Mouse (Mus musculus): ENCODE measurements at regions not wholly inside any gene's neighbourhood (a gene's known extent, or its start where the extent isn't known, plus 50 kb on each side); places are given as distances from the start of the nearest gene placed in this dataset.

GRCm38 (mm10) chr7:83161226-83161625 is 294.1 kb downstream of the Mex3b start:
- DNase-seq (ENCODE audit: low spot score), result no peak

GRCm38 (mm10) chr7:83162868-83163267 is 295.7 kb downstream of the Mex3b start:
- DNase-seq (ENCODE audit: low spot score), result no peak

- DNase-seq (ENCODE audit: low spot score), result no peak
These were observed 312.3 kb downstream of the Mex3b start for GRCm38 (mm10) chr7:83179403-83179802.

GRCm38 (mm10) chr7:83186341-83186740 is 319.2 kb downstream of the Mex3b start:
- no peak for DNase-seq (ENCODE audit: low spot score)

GRCm38 (mm10) chr7:83195896-83196537 is 328.9 kb downstream of the Mex3b start:
- no peak for DNase-seq (ENCODE audit: low spot score)

- DNase-seq (ENCODE audit: low spot score), result no peak
These were observed 330.4 kb downstream of the Mex3b start for GRCm38 (mm10) chr7:83197490-83197889.

- no peak for DNase-seq (ENCODE audit: low spot score)
These were observed 334.1 kb downstream of the Mex3b start for GRCm38 (mm10) chr7:83201126-83201686.

GRCm38 (mm10) chr7:83201768-83202493 is 334.8 kb downstream of the Mex3b start:
- peak; percentile 23 for DNase-seq (ENCODE audit: low spot score)

GRCm38 (mm10) chr7:83203311-83204012 is 336.3 kb downstream of the Mex3b start:
- no peak for DNase-seq (ENCODE audit: low spot score)

- no peak for DNase-seq (ENCODE audit: low spot score)
These were observed 336.9 kb downstream of the Mex3b start for GRCm38 (mm10) chr7:83204013-83204365.

- DNase-seq (ENCODE audit: low spot score), result no peak
These were observed 337.6 kb downstream of the Mex3b start for GRCm38 (mm10) chr7:83204701-83205100.

- DNase-seq (ENCODE audit: low spot score), result no peak
These were observed 339.9 kb downstream of the Mex3b start for GRCm38 (mm10) chr7:83206999-83207398.

GRCm38 (mm10) chr7:83211611-83212010 is 344.5 kb downstream of the Mex3b start:
- no peak for DNase-seq (ENCODE audit: low spot score)

GRCm38 (mm10) chr7:83222029-83222722 is 355.0 kb downstream of the Mex3b start:
- no peak for DNase-seq (ENCODE audit: low spot score)

GRCm38 (mm10) chr7:83227262-83228108 is 357.2 kb upstream of the Tmc3 start:
- DNase-seq (ENCODE audit: low spot score), result no peak

GRCm38 (mm10) chr7:83230496-83231325 is 354.0 kb upstream of the Tmc3 start:
- DNase-seq (ENCODE audit: low spot score), result no peak

GRCm38 (mm10) chr7:83235659-83236058 is 349.1 kb upstream of the Tmc3 start:
- DNase-seq (ENCODE audit: low spot score), result no peak

GRCm38 (mm10) chr7:83237336-83237735 is 347.4 kb upstream of the Tmc3 start:
- DNase-seq (ENCODE audit: low spot score), result no peak

GRCm38 (mm10) chr7:83238091-83238490 is 346.6 kb upstream of the Tmc3 start:
- DNase-seq (ENCODE audit: low spot score), result no peak

GRCm38 (mm10) chr7:83242233-83242632 is 342.5 kb upstream of the Tmc3 start:
- DNase-seq (ENCODE audit: low spot score), result peak; percentile 23

Measured in lung, postnatal 25 days (tissue).